Mouse (Mus musculus) embryonic facial prominence, embryonic 11.5 days (tissue): ENCODE results near the gene Spred1. TPM values are rescaled to one million over a fixed set of nuclear protein-coding genes. Genes with fewer than 3 reads are reported as not detected.

Experiments used
- ATAC-seq: fragments of 200-750 bp; cut with Nextera tagmentation; replicated peaks from 2 replicates; pipeline ENCODE4 v1.8.0; 2017; ENCODE audit warnings: low read depth; ENCODE audit not compliant: insufficient number of reproducible peaks, low FRiP score, low TSS enrichment
- DNase-seq: peaks from one replicate; pipeline ENCODE4 v3.0.0-alpha.2; 2015; ENCODE audit warnings: low spot score
- H3K27ac ChIP-seq: fragments of 300-500 bp; sonication (generic); replicated peaks from 2 replicates; pipeline ENCODE4 v1.5.1; 2014; ENCODE audit warnings: mild to moderate bottlenecking, low read depth, low read length, control low read depth
- H3K27me3 ChIP-seq: fragments of 300-500 bp; sonication (generic); 2 replicates; pipeline ENCODE4 v1.6.1; 2014; ENCODE audit warnings: mild to moderate bottlenecking, low read length, moderate library complexity, mixed read lengths; ENCODE audit not compliant: control insufficient read depth, insufficient read depth
- H3K36me3 ChIP-seq: fragments of 300-500 bp; sonication (generic); replicated peaks from 2 replicates; pipeline ENCODE4 v1.6.1; 2014; ENCODE audit warnings: low read depth, mild to moderate bottlenecking, low read length, moderate library complexity, mixed read lengths; ENCODE audit not compliant: control insufficient read depth, insufficient read depth
- H3K4me1 ChIP-seq: fragments of 300-500 bp; sonication (generic); 2 replicates; pipeline ENCODE4 v1.6.1; 2014; ENCODE audit warnings: low read length, mixed read lengths; ENCODE audit not compliant: control insufficient read depth, insufficient read depth
- H3K4me2 ChIP-seq: fragments of 300-500 bp; sonication (generic); 2 replicates; pipeline ENCODE4 v1.6.1; 2014; ENCODE audit warnings: low read depth, mild to moderate bottlenecking, control low read depth, low read length, moderate library complexity
- H3K4me3 ChIP-seq: fragments of 300-500 bp; sonication (generic); 2 replicates; pipeline ENCODE4 v1.5.1; 2014; ENCODE audit warnings: low read depth, low read length, control low read depth
- H3K9ac ChIP-seq: fragments of 300-500 bp; sonication (generic); replicated peaks from 2 replicates; pipeline ENCODE4 v1.6.1; 2014; ENCODE audit warnings: mild to moderate bottlenecking, control low read depth, low read length
- H3K9me3 ChIP-seq: fragments of 300-500 bp; sonication (generic); replicated peaks from 2 replicates; pipeline ENCODE4 v1.6.1; 2016; ENCODE audit warnings: mild to moderate bottlenecking, low read length, inconsistent platforms, mixed read lengths; ENCODE audit not compliant: control insufficient read depth
- WGBS: fragments of 180-500 bp; shearing (Covaris S2); extraction: QIAGEN DNeasy Blood & Tissue Kit; methylation state at CpG from one replicate; pipeline ENCODE4 v1.1.7; 2014; 5-methylcytosine and 5-hydroxymethylcytosine counted together
- polyA plus RNA-seq: library from polyadenylated mRNA; unstranded; fragments of >200 nt; fragmentation: Nextera tagmentation; extraction: Ambion mirVana; gene quantifications from 2 replicates; pipeline ENCODE4 v1.2.1, GENCODE M21; 2014

Spred1 gene
- polyA plus RNA-seq, 1 experiment from 2014 or later: 28.6 TPM

DNA sequence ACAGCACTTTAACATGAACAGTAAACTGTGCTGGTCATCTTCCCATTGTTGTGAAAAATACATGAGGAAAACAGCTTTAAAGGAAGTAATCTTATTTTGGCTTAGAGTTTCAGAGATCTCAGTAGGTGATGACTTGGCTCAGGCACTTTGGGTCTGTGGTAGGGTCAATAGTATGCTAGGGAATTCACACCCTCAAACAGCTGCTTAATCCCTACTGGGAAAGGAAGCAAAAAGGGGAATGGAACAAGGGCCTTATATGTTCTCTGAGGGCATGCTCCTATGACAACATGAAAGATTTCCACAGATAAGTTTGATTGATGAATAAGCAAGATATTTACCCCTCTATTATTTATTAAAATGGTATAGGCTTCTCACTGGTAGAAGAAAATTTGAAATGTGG lies 31.0 kb downstream of the Spred1 start:
- H3K4me1 ChIP-seq: no peaks in the 10 kb centered on the region
- H3K4me2 ChIP-seq: no peak overlapping the region
- H3K36me3 ChIP-seq: no peaks in the 10 kb centered on the region
- H3K9me3 ChIP-seq: no peaks in the 10 kb centered on the region
- no peak overlapping the region for H3K9ac ChIP-seq
- no peak for DNase-seq
- ATAC-seq: no peak
- H3K27me3 ChIP-seq: no peaks in the 10 kb centered on the region
- H3K4me3 ChIP-seq: no peak overlapping the region
- H3K27ac ChIP-seq: no peak overlapping the region

DNA sequence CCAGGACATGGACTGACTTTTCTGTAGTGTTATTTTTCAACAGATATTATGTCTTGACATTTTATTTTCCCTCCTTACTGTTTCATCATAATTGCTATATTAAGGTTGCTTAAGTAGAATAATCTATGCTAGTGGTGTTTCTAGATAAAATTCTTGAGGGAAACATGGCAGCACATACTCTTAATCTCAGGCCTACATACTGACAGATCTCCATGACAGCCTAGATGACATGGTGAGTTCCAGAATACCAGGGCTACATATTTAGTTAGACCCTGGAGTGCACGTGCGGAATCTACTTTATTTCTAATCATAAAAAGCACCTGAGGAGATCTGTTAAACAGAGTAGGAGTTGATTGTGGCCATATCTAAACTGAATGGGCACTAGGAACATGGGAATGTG lies 47.2 kb downstream of the Spred1 start:
- no peak overlapping the region for H3K9ac ChIP-seq
- 91% methylated on average over 2 of the region's 2 CpGs for WGBS
- H3K4me2 ChIP-seq: no peak overlapping the region
- no peak for DNase-seq
- H3K4me3 ChIP-seq: no peak overlapping the region
- ATAC-seq: no peak
- no peaks in the 10 kb centered on the region for H3K4me1 ChIP-seq
- H3K27ac ChIP-seq: no peak overlapping the region
- no peaks in the 10 kb centered on the region for H3K9me3 ChIP-seq
- H3K27me3 ChIP-seq: no peaks in the 10 kb centered on the region
- H3K36me3 ChIP-seq: no peaks in the 10 kb centered on the region

DNA sequence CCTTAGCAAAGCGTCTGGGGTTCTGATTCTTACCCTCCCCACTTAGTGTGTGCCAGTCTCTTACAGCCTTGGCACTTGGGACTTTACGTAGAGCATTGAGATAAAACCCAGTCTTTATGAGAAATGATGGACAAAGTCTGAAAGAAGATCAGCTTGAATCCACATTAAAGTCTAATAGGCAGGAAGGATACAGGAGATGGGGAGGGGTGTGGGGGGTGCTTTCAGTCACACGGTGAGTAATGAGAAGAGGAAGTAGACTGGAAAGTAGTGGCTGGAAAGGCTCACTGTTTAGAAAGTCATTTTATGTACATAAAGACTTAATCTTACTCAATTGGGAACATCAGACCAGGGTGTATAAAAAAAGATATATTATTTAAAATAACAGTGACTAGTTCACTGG lies 47.9 kb downstream of the Spred1 start:
- H3K4me3 ChIP-seq: no peak overlapping the region
- ATAC-seq: no peak
- no peak overlapping the region for H3K27ac ChIP-seq
- H3K4me2 ChIP-seq: no peak overlapping the region
- H3K36me3 ChIP-seq: no peaks in the 10 kb centered on the region
- no peaks in the 10 kb centered on the region for H3K9me3 ChIP-seq
- H3K27me3 ChIP-seq: no peaks in the 10 kb centered on the region
- DNase-seq: no peak
- H3K4me1 ChIP-seq: no peaks in the 10 kb centered on the region
- no peak overlapping the region for H3K9ac ChIP-seq
- WGBS: 73% methylated on average over 3 of the region's 3 CpGs

DNA sequence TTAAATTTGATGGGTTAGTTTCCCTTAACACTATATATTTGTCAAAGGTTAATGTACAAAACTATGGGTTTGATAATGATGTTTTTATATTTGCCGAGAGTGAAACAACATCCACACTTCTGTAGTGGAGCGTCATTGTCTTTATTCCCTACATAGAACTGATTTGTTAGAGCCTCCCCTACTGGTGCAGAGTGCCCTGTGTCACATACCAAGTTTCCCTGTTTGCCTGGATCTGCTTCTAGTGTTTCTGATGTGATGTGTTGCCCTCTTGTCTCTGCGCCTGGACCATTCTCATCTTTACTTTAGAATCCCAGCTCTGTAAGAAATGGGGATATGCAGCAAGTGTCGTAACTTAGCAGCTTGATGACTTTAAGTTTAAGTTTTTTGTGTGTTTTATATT lies 51.8 kb downstream of the Spred1 start:
- no peak for DNase-seq
- ATAC-seq: no peak
- Histone ChIP-seq H3K9ac (no peak overlapping the region), H3K4me1 (no peaks in the 10 kb centered on the region), H3K4me2 (no peak overlapping the region), H3K27me3 (no peaks in the 10 kb centered on the region), H3K4me3 (no peak overlapping the region), H3K9me3 (no peaks in the 10 kb centered on the region), H3K27ac (no peak overlapping the region), H3K36me3 (no peaks in the 10 kb centered on the region; the same call in 1 of the 2 replicates)
- 88% methylated on average over 4 of the region's 4 CpGs for WGBS

DNA sequence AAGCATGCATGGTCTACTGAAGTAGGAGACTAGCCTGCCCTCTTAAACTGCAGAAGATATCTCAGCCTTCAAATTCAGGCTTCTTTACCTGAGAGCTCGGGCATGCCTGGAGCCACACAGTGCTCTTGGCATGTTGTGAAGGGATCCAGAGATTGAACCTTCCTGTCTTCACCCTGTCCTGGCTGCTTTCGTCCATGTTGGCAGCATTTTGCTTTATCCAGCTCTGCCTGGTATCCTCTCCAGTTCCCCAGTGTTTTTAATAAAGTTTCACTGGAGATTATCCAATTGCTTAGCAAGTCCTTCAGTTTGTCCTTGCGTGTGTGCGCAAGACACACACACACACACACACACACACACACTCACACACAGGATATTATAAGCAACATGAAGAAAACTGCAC lies 54.9 kb downstream of the Spred1 start:
- no peaks in the 10 kb centered on the region for H3K27me3 ChIP-seq
- no peak overlapping the region for H3K4me2 ChIP-seq
- H3K27ac ChIP-seq: no peak overlapping the region
- no peak for ATAC-seq
- no peaks in the 10 kb centered on the region for H3K4me1 ChIP-seq
- H3K36me3 ChIP-seq: no peaks in the 10 kb centered on the region; the same call in 1 of the 2 replicates
- no peaks in the 10 kb centered on the region for H3K9me3 ChIP-seq
- H3K9ac ChIP-seq: no peak overlapping the region
- no peak for DNase-seq
- H3K4me3 ChIP-seq: no peak overlapping the region
- 91% methylated on average over 4 of the region's 4 CpGs for WGBS

DNA sequence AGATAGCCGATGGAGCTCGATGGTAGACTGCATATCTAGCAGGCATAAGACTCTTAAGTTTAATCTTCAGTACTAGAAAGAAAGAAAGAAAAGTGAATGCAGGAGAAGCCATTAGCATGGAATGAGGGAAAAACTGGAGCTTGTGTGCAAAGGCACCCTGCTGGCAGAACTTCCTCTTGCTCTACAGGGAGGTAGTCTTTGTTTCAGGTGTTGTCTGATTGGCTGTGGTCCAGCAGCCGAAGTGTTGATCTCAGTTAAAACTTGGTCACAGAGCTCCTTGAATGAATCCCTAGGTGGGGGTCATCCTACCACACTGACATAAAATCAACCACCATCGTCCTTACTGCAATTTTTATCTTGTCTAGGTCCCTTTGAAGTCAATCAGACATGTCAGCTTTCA lies 55.8 kb downstream of the Spred1 start:
- Histone ChIP-seq H3K36me3 (no peaks in the 10 kb centered on the region; the same call in 1 of the 2 replicates), H3K27ac (no peak overlapping the region), H3K4me3 (no peak overlapping the region), H3K4me1 (no peaks in the 10 kb centered on the region), H3K9me3 (no peaks in the 10 kb centered on the region), H3K9ac (no peak overlapping the region), H3K27me3 (no peaks in the 10 kb centered on the region), H3K4me2 (no peak overlapping the region)
- WGBS: 82% methylated on average over 4 of the region's 4 CpGs
- ATAC-seq (no peak), DNase-seq (no peak)

DNA sequence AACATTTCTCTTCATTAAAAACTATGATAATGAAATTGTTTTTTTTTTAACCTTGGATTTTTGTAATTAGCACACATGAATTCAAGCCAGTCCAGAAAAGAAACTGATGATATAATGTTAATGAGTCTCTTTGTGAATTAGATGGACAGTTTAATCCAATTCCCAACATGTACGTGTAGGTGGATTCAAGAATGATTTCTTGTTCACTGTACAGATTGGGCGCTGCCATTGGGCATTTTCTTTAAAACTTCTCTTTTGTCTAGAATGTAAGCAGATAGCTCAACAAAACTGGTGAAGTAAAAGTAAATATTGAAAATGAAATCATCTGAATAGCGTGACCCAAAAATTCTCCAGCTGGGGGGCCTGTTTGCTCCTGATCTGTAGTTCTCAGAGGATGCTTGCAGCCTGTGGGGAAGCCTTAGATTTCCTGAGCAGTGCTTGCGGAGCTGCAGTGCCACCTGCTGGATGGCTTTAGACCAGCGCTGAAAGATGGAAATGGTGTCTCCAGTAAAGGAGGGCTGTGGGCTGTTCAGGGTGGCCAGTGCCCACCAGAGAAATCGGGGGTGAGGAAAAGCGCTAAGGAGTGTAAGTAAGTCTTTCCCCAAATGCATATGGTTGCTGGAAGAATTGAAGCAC lies 59.2 kb downstream of the Spred1 start:
- Histone ChIP-seq H3K36me3 (no peaks in the 10 kb centered on the region; the same call in 1 of the 2 replicates), H3K4me3 (no peak overlapping the region), H3K4me1 (no peaks in the 10 kb centered on the region), H3K9ac (no peak overlapping the region), H3K4me2 (no peak overlapping the region), H3K9me3 (no peaks in the 10 kb centered on the region), H3K27ac (no peak overlapping the region), H3K27me3 (no peaks in the 10 kb centered on the region)
- peak; percentile 44; the same call in 1 of the 2 replicates for ATAC-seq
- peak; percentile 85 for DNase-seq
- 39% methylated on average over 7 of the region's 7 CpGs for WGBS

DNA sequence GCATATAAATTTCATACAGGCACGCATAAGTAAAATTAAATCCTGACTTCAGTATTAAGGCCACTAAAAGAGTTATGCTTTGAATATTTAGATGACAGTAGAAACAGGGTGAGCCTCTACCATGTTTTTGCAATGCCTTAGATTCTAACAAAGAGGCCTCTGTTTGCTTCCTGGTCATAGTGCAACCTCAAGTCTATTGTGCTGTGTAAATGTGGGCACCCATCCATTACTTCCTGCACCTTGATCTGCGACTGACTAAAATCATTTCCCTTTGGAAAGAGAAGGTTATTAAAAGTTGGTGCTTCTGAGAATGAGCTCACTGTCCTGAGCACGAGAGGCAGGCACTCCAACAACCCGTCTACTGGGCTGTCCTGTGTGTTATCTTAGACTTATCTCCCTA lies 64.4 kb downstream of the Spred1 start:
- no peak overlapping the region for H3K27ac ChIP-seq
- no peaks in the 10 kb centered on the region for H3K36me3 ChIP-seq
- H3K9ac ChIP-seq: no peak overlapping the region
- DNase-seq (no peak), ATAC-seq (no peak)
- no peak overlapping the region for H3K4me2 ChIP-seq
- no peak overlapping the region for H3K4me3 ChIP-seq
- no peaks in the 10 kb centered on the region for H3K27me3 ChIP-seq
- 75% methylated on average over 4 of the region's 4 CpGs for WGBS
- no peaks in the 10 kb centered on the region for H3K4me1 ChIP-seq
- no peaks in the 10 kb centered on the region for H3K9me3 ChIP-seq
